ENCODE assay signal across 12 mouse cellular contexts in genomic region chr5:64299508-64300324, GRCm38 (mm10).
DNase-seq lines count a peak whose midpoint lies in the region; ATAC-seq and TF ChIP-seq lines count a peak whose summit lies in the region.
"Had no signal": no experiment of that assay in that cellular context is flagged by ENCODE, and none has a peak within 500 bp of the region (broad histone marks: within the 10 kb centered on the region; RNA-seq: fewer than 3 reads in every experiment).

No protein-coding gene starts in this region.

- peak in 1 of 2 experiments; percentile 23 for DNase-seq in heart, adult 2 months
- no peak for DNase-seq in lung, postnatal 10 days
- DNase-seq in intestine, embryonic 14.5 days (ENCODE audit: low spot score), result peak; percentile 65
- no peak for DNase-seq in layer of hippocampus, adult 8-10 months (ENCODE audit: low spot score in 2 of 2)
- DNase-seq: cerebellum, adult 9-11 months; kidney, postnatal 14 days; right cerebral cortex, postnatal 4 days had no signal

- WGBS in heart, adult 2 months, result 74% methylated on average over 7 of the region's 7 CpGs
- 71% methylated on average over 7 of the region's 7 CpGs for WGBS in heart, embryonic 11.5 days (ENCODE audit: insufficient replicate concordance)
- 62% methylated on average over 7 of the region's 7 CpGs for WGBS in lung, embryonic 15.5 days
- WGBS in intestine, embryonic 14.5 days, result 60% methylated on average over 7 of the region's 7 CpGs
- WGBS in stomach, embryonic 14.5 days, result 56% methylated on average over 7 of the region's 7 CpGs

- no peak for TF ChIP-seq EP300 in heart, adult 2 months (IDR thresholded peaks at IDR 0.05; ENCODE audit: insufficient read depth, low read depth, low read length)

- TF ChIP-seq POLR2A in heart, adult 2 months (IDR thresholded peaks at IDR 0.05; ENCODE audit: insufficient read depth, low read depth, low read length), result no peak

- ATAC-seq in heart, embryonic 11.5 days (replicated peaks; ENCODE audit: insufficient number of reproducible peaks, low FRiP score, low TSS enrichment), result no peak
- peak; percentile 19 for ATAC-seq in lung, embryonic 15.5 days (ENCODE audit: borderline replicate concordance, extremely low read depth, low FRiP score, low TSS enrichment)
- ATAC-seq in intestine, embryonic 14.5 days (replicated peaks; ENCODE audit: low FRiP score, low TSS enrichment, low read depth), result peak; percentile 65
- ATAC-seq in stomach, embryonic 14.5 days (ENCODE audit: insufficient number of reproducible peaks, insufficient read depth, low FRiP score, low read depth), result peak; percentile 44; the same call in 1 of the 2 replicates
- no peak for ATAC-seq in frontal cortex, adult (ENCODE audit: low TSS enrichment)

- peak overlapping the region; percentile 40 for H3K27ac ChIP-seq in heart, adult 2 months
- no peak overlapping the region for H3K27ac ChIP-seq in heart, embryonic 11.5 days (ENCODE audit: low read depth, low read length)
- peak overlapping the region; percentile 68; the same call in 1 of the 2 replicates for H3K27ac ChIP-seq in lung, embryonic 15.5 days
- H3K27ac ChIP-seq in intestine, embryonic 14.5 days (ENCODE audit: low read depth), result peak overlapping the region; percentile 57; the same call in 1 of the 2 replicates
- peak overlapping the region; percentile 63; the same call in 1 of the 2 replicates for H3K27ac ChIP-seq in stomach, embryonic 14.5 days (ENCODE audit: low read length)
- H3K27ac ChIP-seq: neural tube, embryonic 12.5 days had no signal

- peaks cover 41% of the 10 kb centered on the region for H3K4me1 ChIP-seq in heart, adult 2 months (ENCODE audit: control insufficient read depth, insufficient read depth, low read length)
- peaks cover 14% of the 10 kb centered on the region for H3K4me1 ChIP-seq in heart, embryonic 11.5 days (ENCODE audit: control insufficient read depth, insufficient read depth, low read length)
- H3K4me1 ChIP-seq in lung, embryonic 15.5 days, result peaks cover 31% of the 10 kb centered on the region
- H3K4me1 ChIP-seq in intestine, embryonic 14.5 days (replicated peaks; ENCODE audit: control insufficient read depth, insufficient read depth, low read length), result peaks cover 9% of the 10 kb centered on the region
- peaks cover 24% of the 10 kb centered on the region; the same call in 1 of the 2 replicates for H3K4me1 ChIP-seq in stomach, embryonic 14.5 days (ENCODE audit: control insufficient read depth, insufficient read depth, low read length)

- TF ChIP-seq CTCF in heart, adult 2 months (IDR thresholded peaks at IDR 0.05), result no peak

- H3K79me2 ChIP-seq in heart, adult 2 months (replicated peaks; ENCODE audit: control insufficient read depth, insufficient read depth, low read length), result no peaks in the 10 kb centered on the region

- H3K9me3 ChIP-seq in heart, embryonic 11.5 days (replicated peaks; ENCODE audit: control insufficient read depth, low read length), result no peaks in the 10 kb centered on the region
- H3K9me3 ChIP-seq in lung, embryonic 15.5 days, result no peaks in the 10 kb centered on the region
- H3K9me3 ChIP-seq in intestine, embryonic 14.5 days (ENCODE audit: control insufficient read depth, low read length), result no peaks in the 10 kb centered on the region
- no peaks in the 10 kb centered on the region for H3K9me3 ChIP-seq in stomach, embryonic 14.5 days (ENCODE audit: control insufficient read depth, low read depth, low read length)
- H3K9me3 ChIP-seq: neural tube, embryonic 12.5 days had no signal

- intact Hi-C loops in heart, adult 2 months (cut with DNase I), result loop anchor here (2.0 to 10.0 kb wide), 2 partner anchors 27 to 665 kb away; partner anchors contain the start of gene Tlr6

- no peak overlapping the region for H3K4me3 ChIP-seq in heart, adult 2 months
- no peak overlapping the region for H3K4me3 ChIP-seq in heart, embryonic 11.5 days (ENCODE audit: low read depth, low read length)
- no peak overlapping the region for H3K4me3 ChIP-seq in lung, embryonic 15.5 days
- no peak overlapping the region for H3K4me3 ChIP-seq in intestine, embryonic 14.5 days (ENCODE audit: low read depth, low read length)
- H3K4me3 ChIP-seq in stomach, embryonic 14.5 days (ENCODE audit: low read depth, low read length), result no peak overlapping the region
- H3K4me3 ChIP-seq: neural tube, embryonic 12.5 days had no signal

- H3K36me3 ChIP-seq in heart, adult 2 months (ENCODE audit: control insufficient read depth, insufficient read depth, low read length), result peaks cover 9% of the 10 kb centered on the region; the same call in 1 of the 2 replicates
- no peaks in the 10 kb centered on the region for H3K36me3 ChIP-seq in heart, embryonic 11.5 days (ENCODE audit: control insufficient read depth, insufficient read depth, low read length)
- peaks cover 17% of the 10 kb centered on the region; the same call in 1 of the 2 replicates for H3K36me3 ChIP-seq in lung, embryonic 15.5 days
- peaks cover 19% of the 10 kb centered on the region for H3K36me3 ChIP-seq in intestine, embryonic 14.5 days (ENCODE audit: control insufficient read depth, insufficient read depth, low read length)
- H3K36me3 ChIP-seq in stomach, embryonic 14.5 days (ENCODE audit: control insufficient read depth, insufficient read depth, low read length), result no peaks in the 10 kb centered on the region; the same call in 1 of the 2 replicates
- H3K36me3 ChIP-seq: neural tube, embryonic 12.5 days had no signal

- no peak overlapping the region for H3K9ac ChIP-seq in heart, adult 2 months (ENCODE audit: low read depth, low read length)
- H3K9ac ChIP-seq in heart, embryonic 11.5 days (ENCODE audit: low read depth, low read length), result no peak overlapping the region
- H3K9ac ChIP-seq in lung, embryonic 15.5 days, result no peak overlapping the region
- no peak overlapping the region for H3K9ac ChIP-seq in intestine, embryonic 14.5 days (ENCODE audit: low read length)
- H3K9ac ChIP-seq in stomach, embryonic 14.5 days (replicated peaks; ENCODE audit: low read depth, low read length), result no peak overlapping the region
- H3K9ac ChIP-seq: neural tube, embryonic 12.5 days had no signal

- no peak overlapping the region for H3K4me2 ChIP-seq in heart, embryonic 11.5 days
- no peak overlapping the region for H3K4me2 ChIP-seq in lung, embryonic 15.5 days
- no peak overlapping the region for H3K4me2 ChIP-seq in intestine, embryonic 14.5 days (ENCODE audit: low read length)
- no peak overlapping the region for H3K4me2 ChIP-seq in stomach, embryonic 14.5 days (replicated peaks; ENCODE audit: low read depth, low read length)
- H3K4me2 ChIP-seq: neural tube, embryonic 12.5 days had no signal

- no peaks in the 10 kb centered on the region for H3K27me3 ChIP-seq in heart, adult 2 months (ENCODE audit: control insufficient read depth, insufficient read depth, low read length)
- H3K27me3 ChIP-seq in heart, embryonic 11.5 days (ENCODE audit: control insufficient read depth, insufficient read depth, low read length), result no peaks in the 10 kb centered on the region
- H3K27me3 ChIP-seq in lung, embryonic 15.5 days, result no peaks in the 10 kb centered on the region
- no peaks in the 10 kb centered on the region for H3K27me3 ChIP-seq in intestine, embryonic 14.5 days (replicated peaks; ENCODE audit: control insufficient read depth, insufficient read depth, low read length)
- no peaks in the 10 kb centered on the region for H3K27me3 ChIP-seq in stomach, embryonic 14.5 days (ENCODE audit: control insufficient read depth, insufficient read depth, low read length)
- H3K27me3 ChIP-seq: neural tube, embryonic 12.5 days had no signal

Comparison
In these comparisons a context has a peak if more than half of its experiments do, and no peak if none do; other contexts are left out.
1. ATAC-seq: peak in lung, embryonic 15.5 days (single experiment), intestine, embryonic 14.5 days (single experiment) and stomach, embryonic 14.5 days (single experiment); none in heart, embryonic 11.5 days (single experiment) and frontal cortex, adult (single experiment).